Mouse (Mus musculus) embryonic facial prominence, embryonic 11.5 days (tissue): ENCODE data around the gene Rpl10l. TPM values are rescaled to one million over a fixed set of nuclear protein-coding genes. Genes with fewer than 3 reads are reported as not detected.

Experiments
- ATAC-seq: fragments of 200-750 bp; cut with Nextera tagmentation; replicated peaks from 2 replicates; pipeline ENCODE4 v1.8.0; 2017; ENCODE audit warnings: low read depth; ENCODE audit not compliant: insufficient number of reproducible peaks, low FRiP score, low TSS enrichment
- DNase-seq: peaks from one replicate; pipeline ENCODE4 v3.0.0-alpha.2; 2015; ENCODE audit warnings: low spot score
- H3K27ac ChIP-seq: fragments of 300-500 bp; sonication (generic); replicated peaks from 2 replicates; pipeline ENCODE4 v1.5.1; 2014; ENCODE audit warnings: mild to moderate bottlenecking, low read depth, low read length, control low read depth
- H3K27me3 ChIP-seq: fragments of 300-500 bp; sonication (generic); 2 replicates; pipeline ENCODE4 v1.6.1; 2014; ENCODE audit warnings: mild to moderate bottlenecking, low read length, moderate library complexity, mixed read lengths; ENCODE audit not compliant: control insufficient read depth, insufficient read depth
- H3K36me3 ChIP-seq: fragments of 300-500 bp; sonication (generic); replicated peaks from 2 replicates; pipeline ENCODE4 v1.6.1; 2014; ENCODE audit warnings: low read depth, mild to moderate bottlenecking, low read length, moderate library complexity, mixed read lengths; ENCODE audit not compliant: control insufficient read depth, insufficient read depth
- H3K4me1 ChIP-seq: fragments of 300-500 bp; sonication (generic); 2 replicates; pipeline ENCODE4 v1.6.1; 2014; ENCODE audit warnings: low read length, mixed read lengths; ENCODE audit not compliant: control insufficient read depth, insufficient read depth
- H3K4me2 ChIP-seq: fragments of 300-500 bp; sonication (generic); 2 replicates; pipeline ENCODE4 v1.6.1; 2014; ENCODE audit warnings: low read depth, mild to moderate bottlenecking, control low read depth, low read length, moderate library complexity
- H3K4me3 ChIP-seq: fragments of 300-500 bp; sonication (generic); 2 replicates; pipeline ENCODE4 v1.5.1; 2014; ENCODE audit warnings: low read depth, low read length, control low read depth
- H3K9ac ChIP-seq: fragments of 300-500 bp; sonication (generic); replicated peaks from 2 replicates; pipeline ENCODE4 v1.6.1; 2014; ENCODE audit warnings: mild to moderate bottlenecking, control low read depth, low read length
- H3K9me3 ChIP-seq: fragments of 300-500 bp; sonication (generic); replicated peaks from 2 replicates; pipeline ENCODE4 v1.6.1; 2016; ENCODE audit warnings: mild to moderate bottlenecking, low read length, inconsistent platforms, mixed read lengths; ENCODE audit not compliant: control insufficient read depth
- WGBS: fragments of 180-500 bp; shearing (Covaris S2); extraction: QIAGEN DNeasy Blood & Tissue Kit; methylation state at CpG from one replicate; pipeline ENCODE4 v1.1.7; 2014; 5-methylcytosine and 5-hydroxymethylcytosine counted together
- polyA plus RNA-seq: library from polyadenylated mRNA; unstranded; fragments of >200 nt; fragmentation: Nextera tagmentation; extraction: Ambion mirVana; gene quantifications from 2 replicates; pipeline ENCODE4 v1.2.1, GENCODE M21; 2014

Rpl10l gene
- not detected in 2 replicates for polyA plus RNA-seq

- ATAC-seq, result no peak
- Histone ChIP-seq H3K9ac (no peak within 1 kb of the TSS), H3K27ac (no peak within 1 kb of the TSS), H3K4me3 (no peak within 1 kb of the TSS), H3K27me3 (no peaks in the 10 kb centered on the region), H3K4me1 (no peaks in the 10 kb centered on the region), H3K9me3 (no peaks in the 10 kb centered on the region), H3K36me3 (no peaks in the 10 kb centered on the region), H3K4me2 (no peak within 1 kb of the TSS)
- no peak for DNase-seq
- 96% methylated on average over 44 of the region's 44 CpGs for WGBS
Measured at GRCm38 (mm10) chr12:66283991-66284622, at the start of gene Rpl10l. Gene Rpl10l, minus strand, starts transcription at chr12:66284401.

GRCm38 (mm10) chr12:66275890-66276289 lies 8.3 kb downstream of the Rpl10l start:
- no peak overlapping the region for H3K4me3 ChIP-seq
- no peak overlapping the region for H3K9ac ChIP-seq
- H3K9me3 ChIP-seq, result no peaks in the 10 kb centered on the region
- no peaks in the 10 kb centered on the region for H3K27me3 ChIP-seq
- no peak for ATAC-seq
- H3K27ac ChIP-seq, result no peak overlapping the region
- no peak overlapping the region for H3K4me2 ChIP-seq
- no peak for DNase-seq
- H3K4me1 ChIP-seq, result no peaks in the 10 kb centered on the region
- 80% methylated on average over 3 of the region's 3 CpGs for WGBS
- H3K36me3 ChIP-seq, result no peaks in the 10 kb centered on the region

GRCm38 (mm10) chr12:66245461-66246099 lies 38.6 kb downstream of the Rpl10l start:
- no peak overlapping the region for H3K27ac ChIP-seq
- H3K9me3 ChIP-seq, result no peaks in the 10 kb centered on the region
- no peak for DNase-seq
- 79% methylated on average over 6 of the region's 6 CpGs for WGBS
- H3K4me1 ChIP-seq, result no peaks in the 10 kb centered on the region
- no peak for ATAC-seq
- no peak overlapping the region for H3K4me3 ChIP-seq
- no peaks in the 10 kb centered on the region for H3K36me3 ChIP-seq
- H3K4me2 ChIP-seq, result no peak overlapping the region
- no peaks in the 10 kb centered on the region for H3K27me3 ChIP-seq
- H3K9ac ChIP-seq, result no peak overlapping the region

- Histone ChIP-seq H3K9me3 (no peaks in the 10 kb centered on the region), H3K4me1 (no peaks in the 10 kb centered on the region), H3K4me3 (no peak overlapping the region), H3K4me2 (no peak overlapping the region), H3K27me3 (no peaks in the 10 kb centered on the region), H3K27ac (no peak overlapping the region), H3K36me3 (no peaks in the 10 kb centered on the region), H3K9ac (no peak overlapping the region)
- DNase-seq (no peak), ATAC-seq (no peak)
- 85% methylated on average over 3 of the region's 3 CpGs for WGBS
Measured at GRCm38 (mm10) chr12:66234158-66234557, 50.0 kb downstream of the Rpl10l start.
